Mouse (Mus musculus) embryo, embryonic 11.5 days (tissue): ENCODE measurements around the gene Foxi1.
A peak's percentile ranks its signal among the peaks of the same experiment; 100 is the strongest.
"Not testable (repeated sequence)": the region's sequence is repeated elsewhere in the genome, so short reads cannot be mapped to it uniquely, and the experiment has no call there.

ENCODE experiments used
- DNase-seq: peaks from one replicate; pipeline ENCODE4 v3.0.0-alpha.2; 2012; ENCODE audit warnings: low read depth, low spot score

The Foxi1 gene

GRCm38 (mm10) chr11:34207989-34208388 lies at the start of gene Foxi1:
Foxi1 (minus strand) TSS chr11:34208089.
- DNase-seq: no peak

- no peak for DNase-seq
Measured at GRCm38 (mm10) chr11:34242979-34243378, 35.1 kb upstream of the Foxi1 start.

- DNase-seq: no peak
Measured at GRCm38 (mm10) chr11:34240252-34240651, 32.4 kb upstream of the Foxi1 start.

- no peak for DNase-seq
Measured at GRCm38 (mm10) chr11:34239691-34240090, 31.8 kb upstream of the Foxi1 start.

- no peak for DNase-seq
Measured at GRCm38 (mm10) chr11:34236885-34237284, 29.0 kb upstream of the Foxi1 start.

- DNase-seq: peak; percentile 26
Measured at GRCm38 (mm10) chr11:34236091-34236759, 28.3 kb upstream of the Foxi1 start.

- peak; percentile 46 for DNase-seq
Measured at GRCm38 (mm10) chr11:34228758-34229364, 21.0 kb upstream of the Foxi1 start.

- DNase-seq: no peak
Measured at GRCm38 (mm10) chr11:34227180-34227579, 19.3 kb upstream of the Foxi1 start.

GRCm38 (mm10) chr11:34220596-34220995 lies 12.7 kb upstream of the Foxi1 start:
- DNase-seq: not testable (repeated sequence)

- peak; percentile 50 for DNase-seq
Measured at GRCm38 (mm10) chr11:34212853-34213252, 5.0 kb upstream of the Foxi1 start.

GRCm38 (mm10) chr11:34202769-34203168 lies 5.1 kb downstream of the Foxi1 start:
- no peak for DNase-seq

GRCm38 (mm10) chr11:34195142-34195541 lies 12.7 kb downstream of the Foxi1 start:
- DNase-seq: no peak

GRCm38 (mm10) chr11:34194158-34194941 lies 13.5 kb downstream of the Foxi1 start:
- DNase-seq: no peak

GRCm38 (mm10) chr11:34193658-34194057 lies 14.2 kb downstream of the Foxi1 start:
- DNase-seq: no peak

- no peak for DNase-seq
Measured at GRCm38 (mm10) chr11:34184266-34184665, 23.6 kb downstream of the Foxi1 start.

GRCm38 (mm10) chr11:34181214-34182117 lies 26.4 kb downstream of the Foxi1 start:
- DNase-seq: no peak

- DNase-seq: no peak
Measured at GRCm38 (mm10) chr11:34178752-34179151, 29.1 kb downstream of the Foxi1 start.

GRCm38 (mm10) chr11:34176371-34176770 lies 31.5 kb downstream of the Foxi1 start:
- no peak for DNase-seq

- no peak for DNase-seq
Measured at GRCm38 (mm10) chr11:34171221-34171620, 36.7 kb downstream of the Foxi1 start.

GRCm38 (mm10) chr11:34169464-34169894 lies 38.4 kb downstream of the Foxi1 start:
- DNase-seq: no peak

- no peak for DNase-seq
Measured at GRCm38 (mm10) chr11:34166392-34166791, 41.5 kb downstream of the Foxi1 start.
